Mouse (Mus musculus) erythroblast, embryonic 14.5 days (primary cell): ENCODE data around the gene Cpm.

Source experiments
- GATA1 ChIP-seq: IDR thresholded peaks from 2 replicates; pipeline ENCODE4 v1.6.1; 2012; ENCODE audit warnings: low read length, inconsistent platforms, mixed read lengths
- TAL1 ChIP-seq: IDR thresholded peaks from 3 replicates; pipeline ENCODE4 v1.6.1; 2012; ENCODE audit warnings: low read length, inconsistent platforms, mixed read lengths

- no peak for TF ChIP-seq GATA1
- no peak for TF ChIP-seq TAL1
Observed at GRCm38 (mm10) chr10:117655460-117655859, 26.2 kb downstream of the Cpm start.
